Mouse (Mus musculus) intestine, postnatal 0 days (tissue): ENCODE data around the gene Tspan9. TPM values are rescaled to one million over a fixed set of nuclear protein-coding genes. Genes with fewer than 3 reads are reported as not detected.

Experiments
- ATAC-seq: fragments of 200-750 bp; cut with Nextera tagmentation; 2 replicates; pipeline ENCODE4 v1.8.0; 2017; ENCODE audit warnings: mild to moderate bottlenecking, moderate TSS enrichment, moderate library complexity
- H3K27ac ChIP-seq: fragments of 300-500 bp; sonication (generic); 2 replicates; pipeline ENCODE4 v1.5.1; 2014; ENCODE audit warnings: mild to moderate bottlenecking, low read depth, low read length, moderate library complexity
- H3K27me3 ChIP-seq: fragments of 300-500 bp; sonication (generic); replicated peaks from 2 replicates; pipeline ENCODE4 v1.6.1; 2014; ENCODE audit warnings: low read length, mixed read lengths; ENCODE audit not compliant: control insufficient read depth, insufficient read depth
- H3K36me3 ChIP-seq: fragments of 300-500 bp; sonication (generic); 2 replicates; pipeline ENCODE4 v1.6.1; 2014; ENCODE audit warnings: mild to moderate bottlenecking, moderate library complexity; ENCODE audit not compliant: control insufficient read depth, insufficient read depth
- H3K4me1 ChIP-seq: fragments of 300-500 bp; sonication (generic); replicated peaks from 2 replicates; pipeline ENCODE4 v1.6.1; 2014; ENCODE audit warnings: antibody characterized with exemption, low read length, mixed read lengths; ENCODE audit not compliant: control insufficient read depth, insufficient read depth
- H3K4me2 ChIP-seq: fragments of 300-500 bp; sonication (generic); replicated peaks from 2 replicates; pipeline ENCODE4 v1.6.1; 2014; ENCODE audit warnings: low read depth, mild to moderate bottlenecking, moderate library complexity
- H3K4me3 ChIP-seq: fragments of 300-500 bp; sonication (generic); 2 replicates; pipeline ENCODE4 v1.5.1; 2014; ENCODE audit warnings: low read depth, low read length
- H3K9ac ChIP-seq: fragments of 300-500 bp; sonication (generic); 2 replicates; pipeline ENCODE4 v1.6.1; 2014; ENCODE audit warnings: mild to moderate bottlenecking, low read depth, low read length
- H3K9me3 ChIP-seq: fragments of 300-500 bp; sonication (generic); 2 replicates; pipeline ENCODE4 v1.6.1; 2016; ENCODE audit warnings: mixed run types; ENCODE audit not compliant: control insufficient read depth
- CTCF ChIP-seq: sonication (generic); IDR thresholded peaks from 2 replicates; pipeline ENCODE4 v1.5.1; 2016; ENCODE audit warnings: low read depth, mild to moderate bottlenecking, control low read depth, antibody characterized with exemption, moderate library complexity
- WGBS: fragments of 180-500 bp; shearing (Covaris S2); extraction: QIAGEN DNeasy Blood & Tissue Kit; methylation state at CpG from one replicate; pipeline ENCODE4 v1.1.7; 2014; 5-methylcytosine and 5-hydroxymethylcytosine counted together
- polyA plus RNA-seq: library from polyadenylated mRNA; unstranded; fragments of >200 nt; fragmentation: Nextera tagmentation; extraction: Ambion mirVana; gene quantifications from 2 replicates; pipeline ENCODE4 v1.2.1, GENCODE M21; 2015

Gene Tspan9
- polyA plus RNA-seq, 1 experiment from 2014 or later, result 55.5 TPM

GRCm38 (mm10) chr6:128019119-128019518, 124.3 kb downstream of the Tspan9 start:
- Histone ChIP-seq H3K4me1 (0 out of 2 replicates have a peak, but pooled peaks cover 2% of the 10 kb centered on the region), H3K27ac (no peak overlapping the region), H3K9ac (no peak overlapping the region), H3K9me3 (no peaks in the 10 kb centered on the region), H3K36me3 (0 out of 2 replicates have a peak, but pooled peaks cover under 1% of the 10 kb centered on the region), H3K4me3 (no peak overlapping the region), H3K4me2 (no peak overlapping the region), H3K27me3 (no peaks in the 10 kb centered on the region)
- WGBS, result 65% methylated on average over 7 of the region's 7 CpGs
- TF ChIP-seq CTCF, result no peak
- peak; percentile 67 for ATAC-seq

GRCm38 (mm10) chr6:128015304-128015703, 128.1 kb downstream of the Tspan9 start:
- no peaks in the 10 kb centered on the region for H3K9me3 ChIP-seq
- WGBS, result 90% methylated on average over 7 of the region's 7 CpGs
- H3K27ac ChIP-seq, result no peak overlapping the region
- H3K9ac ChIP-seq, result no peak overlapping the region
- no peak overlapping the region for H3K4me2 ChIP-seq
- ATAC-seq, result no peak
- H3K36me3 ChIP-seq, result 0 out of 2 replicates have a peak, but pooled peaks cover 4% of the 10 kb centered on the region
- no peak for TF ChIP-seq CTCF
- H3K4me3 ChIP-seq, result no peak overlapping the region
- H3K4me1 ChIP-seq, result 0 out of 2 replicates have a peak, but pooled peaks cover 2% of the 10 kb centered on the region
- H3K27me3 ChIP-seq, result no peaks in the 10 kb centered on the region

GRCm38 (mm10) chr6:128011781-128012180, 131.6 kb downstream of the Tspan9 start:
- WGBS, result 79% methylated on average over 17 of the region's 17 CpGs
- Histone ChIP-seq H3K36me3 (0 out of 2 replicates have a peak, but pooled peaks cover 4% of the 10 kb centered on the region), H3K9me3 (no peaks in the 10 kb centered on the region), H3K9ac (no peak overlapping the region), H3K4me1 (no peaks in the 10 kb centered on the region), H3K4me3 (no peak overlapping the region), H3K4me2 (no peak overlapping the region), H3K27ac (no peak overlapping the region), H3K27me3 (no peaks in the 10 kb centered on the region)
- ATAC-seq, result no peak
- no peak for TF ChIP-seq CTCF

GRCm38 (mm10) chr6:128011071-128011477, 132.3 kb downstream of the Tspan9 start:
- Histone ChIP-seq H3K36me3 (0 out of 2 replicates have a peak, but pooled peaks cover 4% of the 10 kb centered on the region), H3K4me3 (no peak overlapping the region), H3K9ac (no peak overlapping the region), H3K9me3 (no peaks in the 10 kb centered on the region), H3K4me2 (no peak overlapping the region), H3K27me3 (no peaks in the 10 kb centered on the region), H3K4me1 (no peaks in the 10 kb centered on the region), H3K27ac (no peak overlapping the region; the same call in 1 of the 2 replicates)
- 60% methylated on average over 13 of the region's 13 CpGs for WGBS
- no peak for TF ChIP-seq CTCF
- peak; percentile 31; the same call in 1 of the 2 replicates for ATAC-seq

GRCm38 (mm10) chr6:128010135-128010971, 133.0 kb downstream of the Tspan9 start:
- Histone ChIP-seq H3K4me1 (no peaks in the 10 kb centered on the region), H3K9ac (no peak overlapping the region), H3K36me3 (0 out of 2 replicates have a peak, but pooled peaks cover 4% of the 10 kb centered on the region), H3K4me2 (no peak overlapping the region), H3K27ac (peak overlapping the region; percentile 41; the same call in 1 of the 2 replicates), H3K4me3 (no peak overlapping the region), H3K27me3 (no peaks in the 10 kb centered on the region), H3K9me3 (no peaks in the 10 kb centered on the region)
- 0 out of 2 replicates have a peak, but pooled peaks have one; percentile 36 for ATAC-seq
- 52% methylated on average over 11 of the region's 11 CpGs for WGBS
- TF ChIP-seq CTCF, result no peak

- H3K4me3 ChIP-seq, result no peak overlapping the region
- H3K4me1 ChIP-seq, result no peaks in the 10 kb centered on the region
- no peaks in the 10 kb centered on the region for H3K27me3 ChIP-seq
- no peaks in the 10 kb centered on the region for H3K36me3 ChIP-seq
- no peak for ATAC-seq
- 65% methylated on average over 5 of the region's 5 CpGs for WGBS
- TF ChIP-seq CTCF, result no peak
- H3K9ac ChIP-seq, result no peak overlapping the region
- H3K9me3 ChIP-seq, result no peaks in the 10 kb centered on the region
- H3K27ac ChIP-seq, result no peak overlapping the region; the same call in 1 of the 2 replicates
- H3K4me2 ChIP-seq, result 0 out of 2 replicates have a peak overlapping the region, but pooled peaks have one; percentile 6
These were observed 135.3 kb downstream of the Tspan9 start for GRCm38 (mm10) chr6:128007982-128008562.
